Mouse (Mus musculus) forebrain, embryonic 12.5 days (tissue): ENCODE results near the gene Ptprb. TPM values are rescaled to one million over a fixed set of nuclear protein-coding genes. Genes with fewer than 3 reads are reported as not detected.

Source experiments
- polyA plus RNA-seq: library from polyadenylated mRNA; unstranded; fragments of >200 nt; fragmentation: Nextera tagmentation; extraction: Ambion mirVana; gene quantifications from 2 replicates; pipeline ENCODE4 v1.2.1, GENCODE M21; 2016

Gene Ptprb
- polyA plus RNA-seq, 1 experiment from 2014 or later = 2.8 TPM

Other genes with a start within 250 kb of the Ptprb start
- not detected in 2 replicates for gene 4933416C03Rik, start 161.6 kb upstream of the Ptprb start, polyA plus RNA-seq
- gene Kcnmb4, start 198.4 kb downstream of the Ptprb start, polyA plus RNA-seq = 9.3 and 10.9 TPM in 2 replicates